Mouse (Mus musculus): ENCODE measurements around the gene Mrm3. TPM values are rescaled to one million over a fixed set of nuclear protein-coding genes. Genes with fewer than 3 reads are reported as not detected.

Mrm3 gene
- total and polyA plus RNA-seq, 3 experiments = 11.9 to 23.4 (median 21.8) TPM

DNA sequence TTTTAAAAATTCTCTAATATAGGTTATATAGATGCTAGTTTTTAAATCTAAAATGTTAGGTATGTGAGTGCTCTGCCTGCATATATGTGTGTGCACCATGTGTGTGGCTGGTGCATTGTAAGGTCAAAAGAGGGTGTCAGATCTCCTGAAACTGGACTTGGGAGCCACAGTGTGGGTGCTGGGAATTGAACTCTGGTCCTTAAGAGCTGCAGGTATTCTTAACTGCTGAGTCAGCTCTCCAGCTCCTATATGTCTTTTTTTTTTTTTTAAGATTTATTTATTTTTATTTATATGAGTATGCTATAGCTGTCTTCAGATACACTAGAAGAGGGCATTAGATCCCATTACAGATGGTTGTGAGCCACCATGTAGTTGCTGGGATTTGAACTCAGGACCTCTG, 2.9 kb downstream of the Mrm3 start:
- intact Hi-C loops (cut with DNase I) = no loop called here
- Histone ChIP-seq H3K36me3 (ENCODE audit: control insufficient read depth, insufficient read depth, low read length) (peaks cover 2% of the 10 kb centered on the region; the same call in 1 of the 2 replicates), H3K27ac (no peak overlapping the region), H3K4me3 (no peak overlapping the region), H3K27me3 (ENCODE audit: control insufficient read depth, insufficient read depth, low read length) (no peaks in the 10 kb centered on the region), H3K9ac (ENCODE audit: low read depth, low read length) (no peak overlapping the region), H3K79me2 (replicated peaks; ENCODE audit: control insufficient read depth, insufficient read depth, low read length) (no peaks in the 10 kb centered on the region), H3K4me1 (ENCODE audit: control insufficient read depth, insufficient read depth, low read length) (peaks cover 2% of the 10 kb centered on the region)
- DNase-seq = no peak
- TF ChIP-seq POLR2A (IDR thresholded peaks at IDR 0.05; ENCODE audit: insufficient read depth, low read depth, low read length) = no peak
- no peak for TF ChIP-seq CTCF (IDR thresholded peaks at IDR 0.05)
- no peak for TF ChIP-seq EP300 (IDR thresholded peaks at IDR 0.05; ENCODE audit: insufficient read depth, low read depth, low read length)

DNA sequence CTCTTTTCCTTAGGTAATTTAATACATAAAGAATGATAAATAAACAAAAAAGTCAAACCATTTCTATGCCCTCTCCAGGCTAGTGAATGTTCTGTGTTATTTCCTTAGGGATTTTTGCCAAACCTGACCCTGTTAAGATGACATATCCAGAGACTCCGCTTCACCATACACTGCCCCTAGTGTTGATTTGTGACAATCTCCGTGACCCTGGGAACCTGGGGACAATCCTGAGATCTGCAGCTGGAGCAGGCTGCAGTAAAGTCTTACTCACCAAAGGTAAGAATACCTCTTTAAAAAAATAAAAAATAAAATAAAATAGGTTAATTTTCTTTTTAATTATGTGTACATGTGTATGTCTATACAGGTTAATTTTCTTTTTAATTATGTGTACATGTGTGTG, 3.7 kb downstream of the Mrm3 start:
- H3K27me3 ChIP-seq (ENCODE audit: control insufficient read depth, insufficient read depth, low read length) = no peaks in the 10 kb centered on the region
- H3K36me3 ChIP-seq (ENCODE audit: control insufficient read depth, insufficient read depth, low read length) = peaks cover 2% of the 10 kb centered on the region; the same call in 1 of the 2 replicates
- H3K27ac ChIP-seq = no peak overlapping the region
- no peaks in the 10 kb centered on the region for H3K79me2 ChIP-seq (replicated peaks; ENCODE audit: control insufficient read depth, insufficient read depth, low read length)
- intact Hi-C loops (cut with DNase I) = no loop called here
- no peak for TF ChIP-seq EP300 (IDR thresholded peaks at IDR 0.05; ENCODE audit: insufficient read depth, low read depth, low read length)
- 33% methylated on average over 2 of the region's 2 CpGs for WGBS
- no peak for DNase-seq
- H3K4me1 ChIP-seq (ENCODE audit: control insufficient read depth, insufficient read depth, low read length) = peaks cover 2% of the 10 kb centered on the region
- H3K4me3 ChIP-seq = no peak overlapping the region
- H3K9ac ChIP-seq (ENCODE audit: low read depth, low read length) = no peak overlapping the region

DNA sequence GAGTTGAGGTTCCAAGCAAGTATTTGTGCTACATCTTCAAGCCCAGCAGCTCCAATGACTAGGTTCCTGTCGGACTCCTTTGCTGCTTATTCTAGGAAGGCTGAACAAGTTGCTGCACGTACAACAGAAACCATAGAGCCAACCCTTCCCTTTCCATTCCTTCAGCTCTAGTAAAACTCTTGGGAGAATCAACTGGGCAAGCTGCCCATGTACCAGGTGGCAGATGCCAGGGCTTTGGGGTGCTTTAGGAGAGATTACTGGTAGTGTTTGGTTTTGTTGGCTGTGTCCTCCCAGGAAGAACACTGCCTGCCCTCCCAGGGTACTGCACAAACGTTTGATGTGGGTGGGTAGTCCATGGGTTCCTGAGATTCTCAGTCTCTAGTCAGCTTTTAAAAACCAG, 8.5 kb downstream of the Mrm3 start:
- H3K9ac ChIP-seq (ENCODE audit: low read depth, low read length) = no peak overlapping the region
- H3K79me2 ChIP-seq (replicated peaks; ENCODE audit: control insufficient read depth, insufficient read depth, low read length) = no peaks in the 10 kb centered on the region
- TF ChIP-seq POLR2A (IDR thresholded peaks at IDR 0.05; ENCODE audit: insufficient read depth, low read depth, low read length) = no peak
- no peak for TF ChIP-seq CTCF (IDR thresholded peaks at IDR 0.05)
- TF ChIP-seq EP300 (IDR thresholded peaks at IDR 0.05; ENCODE audit: insufficient read depth, low read depth, low read length) = no peak
- no peak overlapping the region for H3K4me3 ChIP-seq
- H3K36me3 ChIP-seq (ENCODE audit: control insufficient read depth, insufficient read depth, low read length) = no peaks in the 10 kb centered on the region
- H3K27me3 ChIP-seq (ENCODE audit: control insufficient read depth, insufficient read depth, low read length) = no peaks in the 10 kb centered on the region
- peaks cover 5% of the 10 kb centered on the region for H3K4me1 ChIP-seq (ENCODE audit: control insufficient read depth, insufficient read depth, low read length)
- DNase-seq = no peak
- H3K27ac ChIP-seq = no peak overlapping the region
- intact Hi-C loops (cut with DNase I) = no loop called here
- WGBS = 50% methylated on average over 3 of the region's 3 CpGs

DNA sequence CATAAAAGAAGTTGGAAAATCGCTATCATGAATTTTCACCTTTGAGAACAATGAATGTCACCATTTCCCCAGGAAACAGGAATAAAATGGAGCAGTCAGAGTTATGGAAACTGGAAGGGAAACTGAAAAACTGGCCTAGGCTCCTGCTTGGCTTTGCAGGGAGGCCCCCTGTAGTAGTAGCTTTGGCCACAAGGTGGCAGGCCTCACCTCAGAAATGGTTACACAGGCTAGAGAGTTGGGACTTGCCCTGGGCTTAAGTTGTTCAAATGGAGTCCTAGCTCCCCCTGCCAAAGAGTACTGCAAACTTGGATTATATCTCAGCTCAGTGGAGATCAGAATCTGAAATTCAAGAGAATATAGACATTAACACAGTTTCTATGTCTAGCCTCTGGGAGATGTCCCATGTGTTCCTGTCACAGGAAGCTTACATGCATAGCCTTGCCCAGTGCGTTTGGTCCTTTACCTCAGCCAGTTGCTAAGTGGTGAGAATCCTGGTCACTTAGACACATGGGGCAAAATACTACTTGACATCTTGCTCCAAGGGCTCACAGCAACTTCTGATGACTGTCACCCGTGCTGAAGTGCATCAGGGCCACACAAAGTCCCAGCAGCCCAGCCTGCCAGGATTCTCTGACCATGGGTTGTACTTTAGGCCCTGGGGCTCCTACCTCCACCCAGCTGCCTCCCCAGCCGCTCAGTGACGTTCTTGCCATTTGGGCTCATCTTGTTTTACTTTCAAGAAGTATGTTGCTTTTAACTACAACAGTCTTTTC, 9.8 kb downstream of the Mrm3 start:
- intact Hi-C loops (cut with DNase I) = loop anchor here (1.0 kb wide), 3 partner anchors 146 to 201 kb away; partner anchors contain the start of genes Nxn and Timm22
- no peaks in the 10 kb centered on the region for H3K36me3 ChIP-seq (ENCODE audit: control insufficient read depth, insufficient read depth, low read length)
- peaks cover 5% of the 10 kb centered on the region for H3K4me1 ChIP-seq (ENCODE audit: control insufficient read depth, insufficient read depth, low read length)
- no peak overlapping the region for H3K9ac ChIP-seq (ENCODE audit: low read depth, low read length)
- TF ChIP-seq CTCF (IDR thresholded peaks at IDR 0.05) = peak; percentile 97
- TF ChIP-seq EP300 (IDR thresholded peaks at IDR 0.05; ENCODE audit: insufficient read depth, low read depth, low read length) = peak; percentile 92; the same call in 1 of the 2 replicates
- no peak for TF ChIP-seq POLR2A (IDR thresholded peaks at IDR 0.05; ENCODE audit: insufficient read depth, low read depth, low read length)
- no peak overlapping the region for H3K4me3 ChIP-seq
- peak; percentile 85 to 93 for DNase-seq
- 43% methylated on average over 5 of the region's 5 CpGs for WGBS
- no peaks in the 10 kb centered on the region for H3K79me2 ChIP-seq (replicated peaks; ENCODE audit: control insufficient read depth, insufficient read depth, low read length)
- H3K27ac ChIP-seq = peak overlapping the region; percentile 33; the same call in 1 of the 2 replicates
- no peaks in the 10 kb centered on the region for H3K27me3 ChIP-seq (ENCODE audit: control insufficient read depth, insufficient read depth, low read length)

DNA sequence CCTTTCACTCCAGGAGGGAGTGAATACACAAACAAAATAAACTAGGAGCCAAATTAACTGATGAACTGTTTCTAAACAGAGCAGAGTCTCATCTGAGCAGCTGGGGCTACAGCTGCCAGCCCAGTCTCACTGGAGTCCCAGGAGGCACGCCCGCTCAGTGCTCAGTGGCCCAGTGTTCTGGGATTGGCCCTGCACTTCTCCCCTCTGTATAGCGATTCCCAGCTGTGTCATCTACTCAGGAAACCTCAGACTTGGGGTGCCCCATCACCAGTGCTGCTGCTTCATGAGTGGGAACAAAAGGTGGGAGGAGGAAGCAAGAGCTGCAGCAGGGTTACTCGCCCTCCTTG, 10.4 kb downstream of the Mrm3 start:
- Histone ChIP-seq H3K9ac (ENCODE audit: low read depth, low read length) (no peak overlapping the region), H3K36me3 (ENCODE audit: control insufficient read depth, insufficient read depth, low read length) (no peaks in the 10 kb centered on the region), H3K4me1 (ENCODE audit: control insufficient read depth, insufficient read depth, low read length) (peaks cover 5% of the 10 kb centered on the region), H3K79me2 (replicated peaks; ENCODE audit: control insufficient read depth, insufficient read depth, low read length) (no peaks in the 10 kb centered on the region), H3K27me3 (ENCODE audit: control insufficient read depth, insufficient read depth, low read length) (no peaks in the 10 kb centered on the region), H3K4me3 (no peak overlapping the region), H3K27ac (peak overlapping the region; percentile 23; the same call in 1 of the 2 replicates)
- 85% methylated on average over 4 of the region's 4 CpGs for WGBS
- TF ChIP-seq POLR2A (IDR thresholded peaks at IDR 0.05; ENCODE audit: insufficient read depth, low read depth, low read length) (no peak), CTCF (IDR thresholded peaks at IDR 0.05) (no peak), EP300 (IDR thresholded peaks at IDR 0.05; ENCODE audit: insufficient read depth, low read depth, low read length) (no peak)
- DNase-seq = no peak
- intact Hi-C loops (cut with DNase I) = loop anchor here (1.0 kb wide), 3 partner anchors 145 to 200 kb away; partner anchors contain the start of genes Nxn and Timm22

DNA sequence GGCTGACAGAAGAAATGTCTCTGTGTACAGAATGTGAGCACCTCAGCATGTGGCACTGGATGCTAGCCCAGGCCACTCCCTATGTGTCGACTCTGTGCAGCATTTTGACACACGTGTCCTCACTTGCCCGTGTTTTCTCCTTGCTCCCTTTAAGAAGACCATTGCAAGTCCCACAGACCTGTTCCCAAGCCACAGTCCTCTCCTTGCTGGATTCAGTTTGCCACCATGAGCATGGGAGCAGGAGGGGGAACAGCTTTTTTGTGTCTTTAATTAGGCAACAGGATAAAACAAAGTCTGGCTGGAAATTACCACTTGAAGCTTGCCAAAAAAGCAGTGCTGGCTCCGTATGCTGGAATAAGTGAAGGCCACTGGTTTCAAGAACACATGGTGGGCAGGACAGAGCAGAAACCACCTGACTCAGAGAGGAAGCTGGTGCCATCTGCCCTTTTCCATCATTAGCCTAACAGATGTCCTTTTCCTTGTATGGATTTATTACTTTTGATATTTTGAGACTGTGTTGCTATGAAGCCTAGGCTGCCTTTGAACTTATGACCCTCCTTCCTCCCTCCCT, 12.0 kb downstream of the Mrm3 start:
- intact Hi-C loops (cut with DNase I) = no loop called here
- H3K27ac ChIP-seq = no peak overlapping the region
- H3K27me3 ChIP-seq (ENCODE audit: control insufficient read depth, insufficient read depth, low read length) = no peaks in the 10 kb centered on the region
- H3K79me2 ChIP-seq (replicated peaks; ENCODE audit: control insufficient read depth, insufficient read depth, low read length) = no peaks in the 10 kb centered on the region
- no peaks in the 10 kb centered on the region for H3K36me3 ChIP-seq (ENCODE audit: control insufficient read depth, insufficient read depth, low read length)
- H3K9ac ChIP-seq (ENCODE audit: low read depth, low read length) = no peak overlapping the region
- peaks cover 5% of the 10 kb centered on the region for H3K4me1 ChIP-seq (ENCODE audit: control insufficient read depth, insufficient read depth, low read length)
- no peak for DNase-seq
- no peak overlapping the region for H3K4me3 ChIP-seq
- TF ChIP-seq CTCF (IDR thresholded peaks at IDR 0.05) (no peak), POLR2A (IDR thresholded peaks at IDR 0.05; ENCODE audit: insufficient read depth, low read depth, low read length) (no peak), EP300 (IDR thresholded peaks at IDR 0.05; ENCODE audit: insufficient read depth, low read depth, low read length) (no peak)
- 35% methylated on average over 4 of the region's 4 CpGs for WGBS

Measured in heart, adult 2 months (tissue).